Mouse (Mus musculus): ENCODE data around the gene Tfrc. TPM values are rescaled to one million over a fixed set of nuclear protein-coding genes. Genes with fewer than 3 reads are reported as not detected.
A peak's percentile ranks its signal among the peaks of the same experiment; 100 is the strongest.

Tfrc gene
- polyA plus RNA-seq, 1 experiment from 2014 or later: 40.2 TPM

DNA sequence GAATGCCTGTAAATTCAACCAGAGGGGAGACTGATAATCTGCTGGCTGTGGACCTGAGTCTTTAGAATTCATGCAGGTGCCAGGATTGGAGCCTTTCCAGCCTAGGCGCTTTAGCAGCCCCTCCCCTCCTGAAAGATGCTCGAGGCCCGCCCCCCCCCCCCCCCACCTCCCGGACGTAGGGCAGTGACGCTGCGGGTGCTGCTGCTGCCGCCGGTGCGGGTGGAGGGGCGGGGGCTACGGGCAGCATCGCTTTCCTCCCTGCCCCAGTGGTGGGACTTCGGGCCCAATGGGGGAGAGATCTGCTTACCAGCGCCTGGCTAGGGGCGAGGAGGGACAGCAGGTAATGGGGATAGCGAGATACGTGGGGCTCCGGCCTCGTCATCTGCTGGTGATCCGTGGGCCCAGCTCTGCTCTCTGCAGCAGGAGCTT is 50.0 kb downstream of the Tfrc start:
- no peak for DNase-seq (ENCODE audit: low spot score)

DNA sequence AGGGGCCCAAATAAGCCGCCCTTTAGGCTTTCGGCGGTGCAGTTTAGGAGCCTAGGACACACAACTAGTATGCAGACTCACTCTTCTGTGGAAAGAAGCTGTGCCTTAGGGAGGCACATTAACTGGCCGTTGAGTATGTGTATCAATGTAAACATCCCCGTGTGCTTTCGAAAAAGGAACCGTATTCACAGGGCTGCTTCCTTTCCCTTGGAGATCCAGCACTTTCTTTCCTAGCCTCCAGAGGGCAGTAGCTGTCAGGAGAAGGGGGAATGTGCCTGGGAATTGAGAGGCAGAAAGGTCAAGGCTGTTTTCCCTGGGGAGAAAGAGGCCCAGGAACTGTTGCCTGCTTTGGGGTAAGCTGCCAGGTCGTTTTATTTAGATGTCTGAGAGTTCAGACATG is 50.7 kb downstream of the Tfrc start:
- peak overlapping the region; percentile 58 for H3K9ac ChIP-seq (ENCODE audit: low read depth, low read length)
- 0 out of 2 replicates have a peak, but pooled peaks have one; percentile 7 for ATAC-seq (ENCODE audit: low read depth)
- peak overlapping the region; percentile 44 for H3K27ac ChIP-seq (replicated peaks; ENCODE audit: low read depth, low read length)
- H3K4me3 ChIP-seq (ENCODE audit: low read depth, low read length): peak overlapping the region; percentile 33
- DNase-seq (ENCODE audit: low spot score): peak; percentile 79
- peaks cover 36% of the 10 kb centered on the region for H3K4me1 ChIP-seq (ENCODE audit: control insufficient read depth, insufficient read depth, low read length)
- H3K36me3 ChIP-seq (ENCODE audit: control insufficient read depth, insufficient read depth, low read length): peaks cover 7% of the 10 kb centered on the region; the same call in 1 of the 2 replicates
- no peaks in the 10 kb centered on the region for H3K9me3 ChIP-seq (ENCODE audit: control insufficient read depth, low read length)
- H3K27me3 ChIP-seq (replicated peaks; ENCODE audit: control insufficient read depth, insufficient read depth, low read length): no peaks in the 10 kb centered on the region
- WGBS: 9% methylated on average over 8 of the region's 8 CpGs
- peak overlapping the region; percentile 61 for H3K4me2 ChIP-seq (ENCODE audit: low read depth, low read length)

More for the DNA sequence above, 50.0 kb downstream of the Tfrc start:
- Histone ChIP-seq H3K9me3 (ENCODE audit: control insufficient read depth, low read length) (no peaks in the 10 kb centered on the region), H3K4me3 (ENCODE audit: low read depth, low read length) (peak overlapping the region; percentile 33), H3K4me1 (ENCODE audit: control insufficient read depth, insufficient read depth, low read length) (peaks cover 36% of the 10 kb centered on the region), H3K9ac (ENCODE audit: low read depth, low read length) (peak overlapping the region; percentile 58), H3K27me3 (replicated peaks; ENCODE audit: control insufficient read depth, insufficient read depth, low read length) (no peaks in the 10 kb centered on the region), H3K36me3 (ENCODE audit: control insufficient read depth, insufficient read depth, low read length) (peaks cover 1% of the 10 kb centered on the region; the same call in 1 of the 2 replicates), H3K4me2 (ENCODE audit: low read depth, low read length) (peak overlapping the region; percentile 61), H3K27ac (replicated peaks; ENCODE audit: low read depth, low read length) (peak overlapping the region; percentile 44; the same call in 1 of the 2 replicates)
- 0% methylated on average over 4 of the region's 21 CpGs for WGBS
- ATAC-seq (ENCODE audit: low read depth): no peak

DNA sequence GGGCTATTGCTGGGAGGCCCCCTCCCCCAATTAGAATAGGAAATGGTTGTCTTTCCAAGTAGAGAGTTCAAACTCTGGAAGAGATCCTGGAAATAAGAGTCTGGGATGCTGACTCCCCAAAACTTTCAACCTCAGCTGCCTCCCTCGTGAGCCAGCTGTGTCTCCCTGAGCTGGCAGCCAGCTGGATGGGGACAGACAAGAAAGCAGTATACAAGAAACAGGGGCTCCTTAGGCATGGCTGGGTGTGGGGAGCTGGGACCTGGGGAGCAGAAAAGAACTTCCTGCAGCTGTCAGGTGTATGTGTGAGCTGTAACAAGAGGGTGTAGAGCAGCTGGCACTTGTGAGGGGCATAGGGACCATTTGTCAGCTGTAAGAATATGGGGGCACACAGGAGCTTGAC is 51.4 kb downstream of the Tfrc start:
- Histone ChIP-seq H3K9me3 (ENCODE audit: control insufficient read depth, low read length) (no peaks in the 10 kb centered on the region), H3K9ac (ENCODE audit: low read depth, low read length) (no peak overlapping the region), H3K4me2 (ENCODE audit: low read depth, low read length) (no peak overlapping the region; the same call in 1 of the 2 replicates), H3K4me3 (ENCODE audit: low read depth, low read length) (no peak overlapping the region), H3K36me3 (ENCODE audit: control insufficient read depth, insufficient read depth, low read length) (peaks cover 9% of the 10 kb centered on the region), H3K27ac (replicated peaks; ENCODE audit: low read depth, low read length) (peak overlapping the region; percentile 78), H3K4me1 (ENCODE audit: control insufficient read depth, insufficient read depth, low read length) (peaks cover 36% of the 10 kb centered on the region), H3K27me3 (replicated peaks; ENCODE audit: control insufficient read depth, insufficient read depth, low read length) (no peaks in the 10 kb centered on the region)
- ATAC-seq (ENCODE audit: low read depth): no peak; the same call in 1 of the 2 replicates
- 38% methylated on average over 1 of the region's 1 CpGs for WGBS
- no peak for DNase-seq (ENCODE audit: low spot score)

DNA sequence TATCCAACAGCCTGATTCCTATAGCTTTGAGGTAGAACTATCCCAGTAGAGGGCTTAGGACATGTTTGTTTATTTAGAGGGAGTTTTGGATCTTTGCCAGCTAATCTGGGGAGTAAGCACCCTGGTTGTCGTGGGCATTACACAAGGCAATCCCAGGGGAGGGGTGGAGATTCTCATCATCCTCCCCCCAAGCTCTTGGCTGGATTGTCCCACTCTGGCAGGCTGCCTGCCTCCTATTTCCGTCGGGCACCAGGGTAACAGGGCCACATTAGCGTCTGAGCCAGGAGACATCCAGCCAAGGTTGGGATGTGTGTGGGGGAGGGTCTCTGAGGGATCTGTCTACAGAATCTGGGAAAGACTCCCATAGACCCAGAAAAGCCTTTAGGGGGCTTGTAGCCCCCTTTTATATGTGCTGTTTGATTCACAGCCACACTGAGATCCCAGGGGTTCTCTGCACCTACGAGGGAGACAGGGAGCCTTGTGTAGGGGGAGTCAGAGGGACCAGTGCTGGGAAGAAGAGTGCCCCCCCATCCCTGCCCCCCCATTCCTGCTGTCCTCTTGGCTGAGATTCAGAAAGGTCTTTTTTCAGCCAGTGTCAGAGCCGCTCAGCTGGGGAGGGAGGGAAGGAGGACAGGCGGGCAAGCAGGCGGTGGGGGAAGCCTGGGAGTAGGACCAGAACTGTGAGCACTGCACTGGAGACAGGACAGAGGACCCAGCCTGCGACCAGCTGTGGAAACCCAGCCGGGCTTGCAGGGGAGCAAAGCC is 52.0 kb downstream of the Tfrc start:
- peaks cover 36% of the 10 kb centered on the region for H3K4me1 ChIP-seq (ENCODE audit: control insufficient read depth, insufficient read depth, low read length)
- peak overlapping the region; percentile 78 for H3K27ac ChIP-seq (replicated peaks; ENCODE audit: low read depth, low read length)
- H3K4me2 ChIP-seq (ENCODE audit: low read depth, low read length): peak overlapping the region; percentile 31

DNA sequence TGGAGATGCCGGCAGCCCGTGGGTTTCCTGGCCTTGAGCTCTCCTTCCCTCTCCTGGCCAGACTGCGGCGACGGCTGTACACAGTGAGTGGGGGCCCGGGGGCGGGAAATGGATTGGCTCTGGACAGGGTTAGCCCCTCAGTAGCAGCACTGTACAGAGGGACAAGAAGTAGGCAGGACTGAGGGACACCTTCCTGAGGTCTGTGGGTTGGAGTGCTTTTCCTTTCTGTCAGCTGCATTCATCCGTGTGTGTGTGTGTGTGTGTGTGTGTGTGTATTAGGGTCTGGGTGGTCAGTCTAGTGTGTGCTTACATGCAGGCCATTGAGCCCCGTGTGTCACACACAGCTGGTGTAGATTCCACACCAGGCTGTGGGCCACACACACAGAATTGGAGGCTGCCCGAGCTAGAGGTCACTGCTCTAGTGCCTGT is 52.8 kb downstream of the Tfrc start:
- Histone ChIP-seq H3K36me3 (ENCODE audit: control insufficient read depth, insufficient read depth, low read length) (peaks cover 17% of the 10 kb centered on the region), H3K9ac (ENCODE audit: low read depth, low read length) (peak overlapping the region; percentile 51), H3K9me3 (ENCODE audit: control insufficient read depth, low read length) (no peaks in the 10 kb centered on the region), H3K27ac (replicated peaks; ENCODE audit: low read depth, low read length) (peak overlapping the region; percentile 78), H3K4me2 (ENCODE audit: low read depth, low read length) (peak overlapping the region; percentile 31), H3K27me3 (replicated peaks; ENCODE audit: control insufficient read depth, insufficient read depth, low read length) (no peaks in the 10 kb centered on the region), H3K4me3 (ENCODE audit: low read depth, low read length) (no peak overlapping the region), H3K4me1 (ENCODE audit: control insufficient read depth, insufficient read depth, low read length) (peaks cover 36% of the 10 kb centered on the region)
- ATAC-seq (ENCODE audit: low read depth) (0 out of 2 replicates have a peak, but pooled peaks have one; percentile 13), DNase-seq (ENCODE audit: low spot score) (no peak)
- 42% methylated on average over 6 of the region's 10 CpGs for WGBS

More for the DNA sequence above, 52.0 kb downstream of the Tfrc start:
- no peaks in the 10 kb centered on the region for H3K27me3 ChIP-seq (replicated peaks; ENCODE audit: control insufficient read depth, insufficient read depth, low read length)
- H3K36me3 ChIP-seq (ENCODE audit: control insufficient read depth, insufficient read depth, low read length): peaks cover 12% of the 10 kb centered on the region
- no peak overlapping the region for H3K4me3 ChIP-seq (ENCODE audit: low read depth, low read length)
- WGBS: 12% methylated on average over 9 of the region's 10 CpGs
- H3K9ac ChIP-seq (ENCODE audit: low read depth, low read length): peak overlapping the region; percentile 51
- peak; percentile 64; the same call in 1 of the 2 replicates for ATAC-seq (ENCODE audit: low read depth)
- peak; percentile 77 for DNase-seq (ENCODE audit: low spot score)
- H3K9me3 ChIP-seq (ENCODE audit: control insufficient read depth, low read length): no peaks in the 10 kb centered on the region

DNA sequence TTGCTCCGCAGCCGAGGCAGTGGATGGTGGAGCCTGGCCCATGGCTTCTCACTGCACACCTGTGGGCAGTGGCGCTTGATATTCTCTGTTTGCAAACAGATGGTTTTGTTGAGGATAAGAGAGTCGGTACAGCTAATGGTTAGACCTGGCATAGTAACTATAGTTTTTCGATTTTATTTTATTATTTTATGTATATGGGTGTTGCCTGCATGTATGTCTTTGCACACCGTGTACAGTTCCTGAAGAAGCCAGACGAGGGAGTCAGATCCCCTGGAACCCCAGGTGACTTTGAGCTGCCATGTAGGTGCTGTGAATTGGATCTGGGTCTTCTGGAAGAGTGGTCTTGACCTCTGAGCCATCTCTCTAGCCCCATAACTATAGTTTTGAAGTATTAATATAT is 53.7 kb downstream of the Tfrc start:
- no peaks in the 10 kb centered on the region for H3K9me3 ChIP-seq (ENCODE audit: control insufficient read depth, low read length)
- H3K27me3 ChIP-seq (replicated peaks; ENCODE audit: control insufficient read depth, insufficient read depth, low read length): no peaks in the 10 kb centered on the region
- H3K27ac ChIP-seq (replicated peaks; ENCODE audit: low read depth, low read length): peak overlapping the region; percentile 78; the same call in 1 of the 2 replicates
- H3K4me1 ChIP-seq (ENCODE audit: control insufficient read depth, insufficient read depth, low read length): peaks cover 36% of the 10 kb centered on the region
- ATAC-seq (ENCODE audit: low read depth) (no peak), DNase-seq (ENCODE audit: low spot score) (no peak)
- H3K4me3 ChIP-seq (ENCODE audit: low read depth, low read length): no peak overlapping the region
- peaks cover 17% of the 10 kb centered on the region for H3K36me3 ChIP-seq (ENCODE audit: control insufficient read depth, insufficient read depth, low read length)
- H3K9ac ChIP-seq (ENCODE audit: low read depth, low read length): 0 out of 2 replicates have a peak overlapping the region, but pooled peaks have one; percentile 51
- 87% methylated on average over 7 of the region's 7 CpGs for WGBS
- peak overlapping the region; percentile 31; the same call in 1 of the 2 replicates for H3K4me2 ChIP-seq (ENCODE audit: low read depth, low read length)

DNA sequence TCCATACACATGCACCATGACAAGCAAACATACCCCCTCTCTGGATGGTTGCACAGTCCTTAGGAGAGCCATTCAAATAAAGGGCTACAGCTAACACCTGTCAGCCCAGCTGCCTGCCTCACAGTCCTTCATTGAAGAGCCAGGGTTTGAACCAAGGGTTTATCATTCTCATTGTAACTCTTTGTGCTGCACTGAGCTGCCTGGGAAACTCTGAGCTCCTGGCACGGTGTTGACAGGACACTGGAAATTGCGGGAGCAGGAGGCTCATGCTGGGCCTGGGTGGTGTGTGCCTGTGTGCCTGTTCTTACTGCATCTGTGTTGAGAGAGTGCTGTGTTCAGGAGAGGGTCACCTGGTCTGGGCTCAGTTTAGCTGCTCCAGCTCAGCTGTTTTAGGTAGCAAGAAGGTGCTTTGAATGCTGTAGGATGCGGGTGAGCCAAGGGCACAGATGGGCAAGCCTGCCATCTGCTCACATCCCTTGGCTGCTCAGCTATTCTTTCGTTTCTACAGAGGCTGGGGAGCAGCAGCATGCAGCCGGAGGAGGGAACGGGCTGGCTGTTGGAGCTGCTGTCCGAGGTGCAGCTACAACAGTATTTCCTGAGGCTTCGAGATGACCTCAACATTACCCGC is 54.6 kb downstream of the Tfrc start:
- Histone ChIP-seq H3K4me1 (ENCODE audit: control insufficient read depth, insufficient read depth, low read length) (peaks cover 34% of the 10 kb centered on the region), H3K9me3 (ENCODE audit: control insufficient read depth, low read length) (no peaks in the 10 kb centered on the region), H3K9ac (ENCODE audit: low read depth, low read length) (peak overlapping the region; percentile 14; the same call in 1 of the 2 replicates), H3K36me3 (ENCODE audit: control insufficient read depth, insufficient read depth, low read length) (peaks cover 22% of the 10 kb centered on the region), H3K27me3 (replicated peaks; ENCODE audit: control insufficient read depth, insufficient read depth, low read length) (no peaks in the 10 kb centered on the region), H3K27ac (replicated peaks; ENCODE audit: low read depth, low read length) (no peak overlapping the region), H3K4me3 (ENCODE audit: low read depth, low read length) (no peak overlapping the region), H3K4me2 (ENCODE audit: low read depth, low read length) (no peak overlapping the region)
- DNase-seq (ENCODE audit: low spot score): no peak
- 81% methylated on average over 9 of the region's 9 CpGs for WGBS
- ATAC-seq (ENCODE audit: low read depth): no peak

DNA sequence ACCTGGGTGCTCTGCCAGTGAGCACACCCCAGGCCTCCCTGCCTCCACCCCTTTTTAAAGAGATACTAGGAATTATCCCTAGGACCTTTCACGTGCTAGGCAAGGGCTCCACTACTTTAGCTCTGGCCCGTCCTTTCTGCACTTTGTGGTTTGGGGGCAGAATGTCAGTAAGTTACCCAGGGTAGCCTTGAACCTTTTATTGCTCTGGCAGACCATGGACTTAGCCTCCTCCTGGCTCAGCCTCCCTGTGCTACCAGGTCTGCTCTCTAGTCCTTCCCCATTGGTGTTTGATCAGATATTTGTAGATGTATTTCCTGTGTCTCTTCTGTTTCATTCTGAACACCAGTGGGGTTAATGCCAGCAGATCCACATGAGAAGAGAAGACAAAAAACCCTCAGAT is 55.5 kb downstream of the Tfrc start:
- Histone ChIP-seq H3K36me3 (ENCODE audit: control insufficient read depth, insufficient read depth, low read length) (peaks cover 27% of the 10 kb centered on the region), H3K27me3 (replicated peaks; ENCODE audit: control insufficient read depth, insufficient read depth, low read length) (no peaks in the 10 kb centered on the region), H3K4me2 (ENCODE audit: low read depth, low read length) (no peak overlapping the region), H3K27ac (replicated peaks; ENCODE audit: low read depth, low read length) (no peak overlapping the region), H3K4me3 (ENCODE audit: low read depth, low read length) (no peak overlapping the region), H3K9me3 (ENCODE audit: control insufficient read depth, low read length) (no peaks in the 10 kb centered on the region), H3K9ac (ENCODE audit: low read depth, low read length) (no peak overlapping the region), H3K4me1 (ENCODE audit: control insufficient read depth, insufficient read depth, low read length) (peaks cover 26% of the 10 kb centered on the region)
- no peak for DNase-seq (ENCODE audit: low spot score)
- no peak for ATAC-seq (ENCODE audit: low read depth)
- 80% methylated on average over 2 of the region's 2 CpGs for WGBS

Measured in embryonic facial prominence, embryonic 14.5 days (tissue).